Mouse (Mus musculus): ENCODE measurements around the gene Cx3cl1. TPM values are rescaled to one million over a fixed set of nuclear protein-coding genes. Genes with fewer than 3 reads are reported as not detected.

Gene Cx3cl1
- total RNA-seq, 1 experiment: 5.3 TPM

GRCm38 (mm10) chr8:94746832-94747231, 25.0 kb upstream of the Cx3cl1 start:
- no peaks in the 10 kb centered on the region for H3K9me3 ChIP-seq (ENCODE audit: control insufficient read depth, insufficient read depth, low read depth, low read length)
- H3K4me3 ChIP-seq (ENCODE audit: insufficient read depth in 1 of 2, low read depth in 1 of 2, low read length in 2 of 2, poor library complexity in 1 of 2, severe bottlenecking in 1 of 2): no peak overlapping the region
- H3K9ac ChIP-seq (ENCODE audit: insufficient read depth, low read depth, low read length, poor library complexity, severe bottlenecking): no peak overlapping the region
- H3K4me1 ChIP-seq (ENCODE audit: control insufficient read depth in 2 of 2, insufficient read depth in 2 of 2, low read length in 2 of 2, poor library complexity in 1 of 2): no peaks in the 10 kb centered on the region
- H3K27ac ChIP-seq (ENCODE audit: insufficient read depth, low read depth, low read length, poor library complexity, severe bottlenecking): no peak overlapping the region
- H3K36me3 ChIP-seq (ENCODE audit: control insufficient read depth, insufficient read depth, low read length, poor library complexity, severe bottlenecking): no peaks in the 10 kb centered on the region
- TF ChIP-seq HCFC1 (IDR thresholded peaks at IDR 0.05; ENCODE audit: borderline replicate concordance, insufficient read depth, low read length) (no peak), ZC3H11A (IDR thresholded peaks at IDR 0.05; ENCODE audit: borderline replicate concordance, low read depth, low read length) (no peak), ZNF384 (IDR thresholded peaks at IDR 0.05; ENCODE audit: low read depth, low read length) (no peak), MAFK (IDR thresholded peaks at IDR 0.05; ENCODE audit: insufficient read depth, low read depth, low read length) (no peak), CHD2 (IDR thresholded peaks at IDR 0.05; ENCODE audit: low read depth, low read length) (no peak)
- in situ Hi-C loops (cut with MboI; ENCODE audit: low sequenced_read_pairs in 2 of 2, unreplicated experiment in 2 of 2): no loop called here
- DNase-seq (ENCODE audit: low read depth, low spot score): no peak

GRCm38 (mm10) chr8:94748363-94748762, 23.4 kb upstream of the Cx3cl1 start:
- H3K9ac ChIP-seq (ENCODE audit: insufficient read depth, low read depth, low read length, poor library complexity, severe bottlenecking): no peak overlapping the region
- in situ Hi-C loops (cut with MboI; ENCODE audit: low sequenced_read_pairs in 2 of 2, unreplicated experiment in 2 of 2): no loop called here
- H3K4me3 ChIP-seq (ENCODE audit: insufficient read depth in 1 of 2, low read depth in 1 of 2, low read length in 2 of 2, poor library complexity in 1 of 2, severe bottlenecking in 1 of 2): no peak overlapping the region
- H3K36me3 ChIP-seq (ENCODE audit: control insufficient read depth, insufficient read depth, low read length, poor library complexity, severe bottlenecking): no peaks in the 10 kb centered on the region
- no peak for TF ChIP-seq HCFC1 (IDR thresholded peaks at IDR 0.05; ENCODE audit: borderline replicate concordance, insufficient read depth, low read length)
- no peak for TF ChIP-seq MAFK (IDR thresholded peaks at IDR 0.05; ENCODE audit: insufficient read depth, low read depth, low read length)
- no peak for TF ChIP-seq ZC3H11A (IDR thresholded peaks at IDR 0.05; ENCODE audit: borderline replicate concordance, low read depth, low read length)
- no peak for TF ChIP-seq ZNF384 (IDR thresholded peaks at IDR 0.05; ENCODE audit: low read depth, low read length)
- no peak for TF ChIP-seq CHD2 (IDR thresholded peaks at IDR 0.05; ENCODE audit: low read depth, low read length)
- H3K27ac ChIP-seq (ENCODE audit: insufficient read depth, low read depth, low read length, poor library complexity, severe bottlenecking): no peak overlapping the region
- H3K9me3 ChIP-seq (ENCODE audit: control insufficient read depth, insufficient read depth, low read depth, low read length): no peaks in the 10 kb centered on the region
- no peaks in the 10 kb centered on the region for H3K4me1 ChIP-seq (ENCODE audit: control insufficient read depth in 2 of 2, insufficient read depth in 2 of 2, low read length in 2 of 2, poor library complexity in 1 of 2)
- no peak for DNase-seq (ENCODE audit: low read depth, low spot score)

- Histone ChIP-seq H3K9ac (ENCODE audit: insufficient read depth, low read depth, low read length, poor library complexity, severe bottlenecking) (no peak overlapping the region), H3K27ac (ENCODE audit: insufficient read depth, low read depth, low read length, poor library complexity, severe bottlenecking) (no peak overlapping the region), H3K36me3 (ENCODE audit: control insufficient read depth, insufficient read depth, low read length, poor library complexity, severe bottlenecking) (no peaks in the 10 kb centered on the region), H3K4me1 (ENCODE audit: control insufficient read depth in 2 of 2, insufficient read depth in 2 of 2, low read length in 2 of 2, poor library complexity in 1 of 2) (no peaks in the 10 kb centered on the region), H3K4me3 (ENCODE audit: insufficient read depth in 1 of 2, low read depth in 1 of 2, low read length in 2 of 2, poor library complexity in 1 of 2, severe bottlenecking in 1 of 2) (no peak overlapping the region), H3K9me3 (ENCODE audit: control insufficient read depth, insufficient read depth, low read depth, low read length) (no peaks in the 10 kb centered on the region)
- DNase-seq (ENCODE audit: low read depth, low spot score): no peak
- no peak for TF ChIP-seq MAFK (IDR thresholded peaks at IDR 0.05; ENCODE audit: insufficient read depth, low read depth, low read length)
- no peak for TF ChIP-seq HCFC1 (IDR thresholded peaks at IDR 0.05; ENCODE audit: borderline replicate concordance, insufficient read depth, low read length)
- no peak for TF ChIP-seq CHD2 (IDR thresholded peaks at IDR 0.05; ENCODE audit: low read depth, low read length)
- TF ChIP-seq ZNF384 (IDR thresholded peaks at IDR 0.05; ENCODE audit: low read depth, low read length): no peak
- in situ Hi-C loops (cut with MboI; ENCODE audit: low sequenced_read_pairs in 2 of 2, unreplicated experiment in 2 of 2): no loop called here
Measured at GRCm38 (mm10) chr8:94749942-94750341, 21.9 kb upstream of the Cx3cl1 start.

- no peak overlapping the region for H3K4me3 ChIP-seq (ENCODE audit: insufficient read depth in 1 of 2, low read depth in 1 of 2, low read length in 2 of 2, poor library complexity in 1 of 2, severe bottlenecking in 1 of 2)
- no peaks in the 10 kb centered on the region for H3K36me3 ChIP-seq (ENCODE audit: control insufficient read depth, insufficient read depth, low read length, poor library complexity, severe bottlenecking)
- H3K9me3 ChIP-seq (ENCODE audit: control insufficient read depth, insufficient read depth, low read depth, low read length): no peaks in the 10 kb centered on the region
- no peaks in the 10 kb centered on the region for H3K4me1 ChIP-seq (ENCODE audit: control insufficient read depth in 2 of 2, insufficient read depth in 2 of 2, low read length in 2 of 2, poor library complexity in 1 of 2)
- no peak for DNase-seq (ENCODE audit: low read depth, low spot score)
- TF ChIP-seq CHD2 (IDR thresholded peaks at IDR 0.05; ENCODE audit: low read depth, low read length): no peak
- no peak for TF ChIP-seq ZNF384 (IDR thresholded peaks at IDR 0.05; ENCODE audit: low read depth, low read length)
- no peak for TF ChIP-seq MAFK (IDR thresholded peaks at IDR 0.05; ENCODE audit: insufficient read depth, low read depth, low read length)
- no peak for TF ChIP-seq ZC3H11A (IDR thresholded peaks at IDR 0.05; ENCODE audit: borderline replicate concordance, low read depth, low read length)
- no peak for TF ChIP-seq HCFC1 (IDR thresholded peaks at IDR 0.05; ENCODE audit: borderline replicate concordance, insufficient read depth, low read length)
- in situ Hi-C loops (cut with MboI; ENCODE audit: low sequenced_read_pairs in 2 of 2, unreplicated experiment in 2 of 2): no loop called here
- no peak overlapping the region for H3K9ac ChIP-seq (ENCODE audit: insufficient read depth, low read depth, low read length, poor library complexity, severe bottlenecking)
- H3K27ac ChIP-seq (ENCODE audit: insufficient read depth, low read depth, low read length, poor library complexity, severe bottlenecking): no peak overlapping the region
Measured at GRCm38 (mm10) chr8:94751023-94751849, 20.6 kb upstream of the Cx3cl1 start.

Measured in ES-E14 (cell line).